Mouse (Mus musculus) thymus, postnatal 14 days (tissue): ENCODE data around the gene Otop1.

ENCODE experiments used
- DNase-seq: peaks from one replicate; pipeline ENCODE4 v3.0.0; 2021

Gene Otop1

GRCm38 (mm10) chr5:38275771-38276170 is at the start of gene Otop1:
Gene Otop1 (plus strand): TSS chr5:38275972.
- no peak for DNase-seq

- peak; percentile 64 for DNase-seq
These were observed 40.4 kb upstream of the Otop1 start for GRCm38 (mm10) chr5:38235422-38235821.

- DNase-seq = no peak
These were observed 39.1 kb upstream of the Otop1 start for GRCm38 (mm10) chr5:38236627-38237026.

- no peak for DNase-seq
These were observed 34.9 kb upstream of the Otop1 start for GRCm38 (mm10) chr5:38240727-38241472.

- no peak for DNase-seq
These were observed 34.3 kb upstream of the Otop1 start for GRCm38 (mm10) chr5:38241473-38241834.

GRCm38 (mm10) chr5:38241966-38242365 is 33.8 kb upstream of the Otop1 start:
- no peak for DNase-seq

GRCm38 (mm10) chr5:38255195-38255594 is 20.6 kb upstream of the Otop1 start:
- DNase-seq = no peak

GRCm38 (mm10) chr5:38255644-38256043 is 20.1 kb upstream of the Otop1 start:
- no peak for DNase-seq

- DNase-seq = no peak
These were observed 19.2 kb upstream of the Otop1 start for GRCm38 (mm10) chr5:38256551-38256950.

GRCm38 (mm10) chr5:38258034-38258772 is 17.6 kb upstream of the Otop1 start:
- no peak for DNase-seq

- no peak for DNase-seq
These were observed 17.0 kb upstream of the Otop1 start for GRCm38 (mm10) chr5:38258773-38259146.

- no peak for DNase-seq
These were observed 16.2 kb upstream of the Otop1 start for GRCm38 (mm10) chr5:38259455-38260106.

GRCm38 (mm10) chr5:38260107-38260682 is 15.6 kb upstream of the Otop1 start, which contains the start of gene Tmem128:
Gene Tmem128 (plus strand): TSS chr5:38260185.
- peak; percentile 61 for DNase-seq

- no peak for DNase-seq
These were observed 4.8 kb upstream of the Otop1 start for GRCm38 (mm10) chr5:38270942-38271341.

- no peak for DNase-seq
These were observed 1.9 kb upstream of the Otop1 start for GRCm38 (mm10) chr5:38273831-38274230.

- no peak for DNase-seq
These were observed 679 bp downstream of the Otop1 start for GRCm38 (mm10) chr5:38276451-38276850.

- DNase-seq = no peak
These were observed 1.5 kb downstream of the Otop1 start for GRCm38 (mm10) chr5:38277098-38277866.

GRCm38 (mm10) chr5:38277936-38278600 is 2.3 kb downstream of the Otop1 start:
- DNase-seq = no peak

GRCm38 (mm10) chr5:38280075-38280474 is 4.3 kb downstream of the Otop1 start:
- DNase-seq = no peak

- no peak for DNase-seq
These were observed 10.0 kb downstream of the Otop1 start for GRCm38 (mm10) chr5:38285724-38286123.

GRCm38 (mm10) chr5:38288476-38288875 is 12.7 kb downstream of the Otop1 start:
- no peak for DNase-seq
